Mouse (Mus musculus): ENCODE measurements around the gene Pkdrej.
"Not testable (repeated sequence)": the region's sequence is repeated elsewhere in the genome, so short reads cannot be mapped to it uniquely, and the experiment has no call there.

The Pkdrej gene

DNA sequence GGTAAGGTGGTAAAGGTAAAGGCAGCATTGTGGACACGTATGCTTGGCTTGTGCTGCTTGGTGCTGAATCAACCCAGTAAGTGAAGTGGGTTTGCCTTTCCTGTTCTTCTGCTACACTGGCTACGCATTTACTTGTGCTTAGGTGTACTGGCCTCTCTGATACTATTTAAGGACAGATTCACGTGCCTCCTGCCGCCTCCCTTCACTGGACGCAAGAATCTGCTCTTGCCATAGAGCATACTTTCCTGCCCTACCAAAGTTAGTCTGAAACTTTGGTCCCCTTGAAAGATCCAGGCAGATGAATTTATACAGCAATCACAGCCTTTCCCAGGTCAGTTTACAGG lies 11.1 kb downstream of the Pkdrej start:
- DNase-seq (ENCODE audit: low spot score in 2 of 2) = no peak

DNA sequence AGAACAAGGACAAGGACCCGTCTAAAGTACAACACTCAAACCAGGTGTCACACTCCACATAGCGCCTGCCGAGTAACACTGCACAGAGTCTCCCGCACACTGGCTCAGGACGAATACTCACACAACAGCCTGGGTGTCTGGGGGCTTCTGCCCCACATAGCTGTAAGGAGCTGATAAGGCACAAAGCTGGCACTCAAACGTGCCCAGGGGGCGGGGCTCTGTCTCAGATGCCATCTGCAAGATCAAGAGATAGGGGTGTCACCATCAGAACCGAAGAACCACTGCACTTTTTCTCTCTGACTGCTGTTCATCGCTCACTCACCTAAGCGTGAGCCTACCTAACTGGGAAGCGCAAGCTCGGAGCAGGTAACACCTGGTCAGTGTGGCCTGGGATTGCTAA lies 12.4 kb downstream of the Pkdrej start:
- no peak for DNase-seq (ENCODE audit: low spot score in 2 of 2)

DNA sequence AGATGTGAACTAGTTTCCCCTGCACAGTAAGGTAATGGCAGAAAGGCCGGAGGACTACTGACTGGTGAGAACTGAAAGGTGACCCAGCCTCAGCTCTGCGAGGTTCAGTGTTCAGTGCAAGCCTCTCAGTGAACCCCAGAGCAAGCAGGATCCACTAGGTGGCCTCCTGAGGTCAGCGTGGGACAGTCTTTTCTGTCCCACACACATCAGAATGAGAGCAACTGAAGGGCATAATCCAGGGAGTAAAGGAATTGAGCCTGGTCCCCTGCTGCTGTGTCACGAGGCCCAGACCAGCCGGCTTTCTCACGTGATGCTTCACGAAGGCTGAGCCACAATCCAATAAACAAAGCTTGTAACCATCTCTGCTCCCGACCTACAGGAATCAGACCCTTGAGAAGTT lies 13.1 kb downstream of the Pkdrej start:
- no peak for DNase-seq (ENCODE audit: low spot score in 2 of 2)

DNA sequence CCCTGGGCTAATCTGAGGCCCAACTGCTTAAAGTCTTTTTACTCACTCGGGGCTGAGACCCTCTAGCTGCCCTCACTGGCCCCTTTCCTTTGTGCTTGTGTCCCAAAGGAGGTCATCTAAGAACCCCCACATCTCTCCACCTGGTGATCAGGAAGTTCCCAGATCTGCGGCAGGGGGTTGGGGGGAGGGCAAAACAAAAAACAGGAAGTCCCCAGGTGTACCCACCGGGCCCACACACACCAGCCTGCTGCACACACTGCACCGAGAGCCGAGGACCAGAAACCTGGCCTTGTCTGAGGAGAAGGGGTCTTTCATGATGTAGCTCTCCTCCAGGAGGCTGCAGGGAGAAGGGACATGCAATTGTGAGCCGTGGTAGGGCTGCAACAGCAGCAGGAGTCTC lies 13.5 kb downstream of the Pkdrej start:
- no peak for DNase-seq (ENCODE audit: low spot score in 2 of 2)

DNA sequence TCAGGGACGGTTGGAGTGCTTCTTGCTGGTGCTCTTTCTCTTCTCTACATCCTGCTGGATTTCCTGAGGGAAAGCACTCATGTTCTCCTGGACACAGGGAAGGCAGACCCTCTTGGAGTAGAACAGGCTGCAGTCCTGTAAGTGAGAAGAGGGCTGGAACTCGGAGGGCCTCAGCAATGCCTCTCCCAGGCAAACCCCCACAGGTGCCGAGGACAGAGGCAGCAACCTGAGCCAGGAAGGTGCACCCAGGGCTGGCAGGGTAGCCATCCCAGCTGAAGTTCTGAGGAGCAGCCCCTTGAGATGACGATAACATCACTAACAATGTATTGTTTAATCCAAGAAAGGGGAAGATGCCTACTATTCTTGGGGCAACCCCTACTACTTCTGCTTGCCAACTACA lies 14.1 kb downstream of the Pkdrej start:
- DNase-seq (ENCODE audit: low spot score in 2 of 2) = no peak

DNA sequence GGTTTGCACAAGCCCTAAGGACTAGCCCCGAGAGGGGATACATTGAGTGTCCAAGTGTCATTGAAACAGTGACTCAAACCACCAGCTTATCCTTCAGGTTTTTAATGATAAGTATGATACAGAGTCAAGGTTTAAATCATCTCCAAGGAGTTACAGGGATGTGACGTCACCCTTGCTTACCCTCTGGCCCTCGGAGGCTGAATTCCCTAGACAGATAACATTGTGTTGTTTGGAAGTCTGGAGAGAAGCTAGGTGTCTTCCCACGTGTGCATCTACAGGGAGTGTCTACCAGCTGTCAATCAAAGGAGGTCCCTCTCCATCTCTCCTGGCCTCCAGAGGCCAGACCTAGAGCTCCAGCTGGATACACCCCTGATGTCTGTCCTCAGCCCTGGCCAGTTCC lies 14.6 kb downstream of the Pkdrej start:
- DNase-seq (ENCODE audit: low spot score in 2 of 2) = no peak

DNA sequence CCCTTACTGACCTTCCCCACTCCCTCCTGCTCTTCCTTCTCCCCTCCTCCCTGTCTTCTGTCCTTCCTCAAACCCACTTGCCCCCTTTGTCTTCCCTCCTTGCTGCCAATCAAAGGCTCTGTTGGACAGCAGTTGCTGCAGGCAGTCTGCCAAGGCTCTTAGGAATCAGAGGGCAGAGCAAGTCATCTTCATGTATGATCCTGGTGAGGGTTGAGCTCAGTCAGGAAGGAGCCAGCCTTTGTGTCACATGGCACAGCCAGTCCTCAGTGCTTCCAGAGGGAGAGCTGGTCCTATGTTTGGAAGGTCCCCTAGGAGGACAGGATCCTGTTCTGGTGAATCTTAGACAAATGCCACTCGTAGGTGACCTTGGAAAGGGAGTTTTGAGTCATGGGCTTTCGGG lies 18.6 kb downstream of the Pkdrej start:
- no peak for DNase-seq (ENCODE audit: low spot score in 2 of 2)

DNA sequence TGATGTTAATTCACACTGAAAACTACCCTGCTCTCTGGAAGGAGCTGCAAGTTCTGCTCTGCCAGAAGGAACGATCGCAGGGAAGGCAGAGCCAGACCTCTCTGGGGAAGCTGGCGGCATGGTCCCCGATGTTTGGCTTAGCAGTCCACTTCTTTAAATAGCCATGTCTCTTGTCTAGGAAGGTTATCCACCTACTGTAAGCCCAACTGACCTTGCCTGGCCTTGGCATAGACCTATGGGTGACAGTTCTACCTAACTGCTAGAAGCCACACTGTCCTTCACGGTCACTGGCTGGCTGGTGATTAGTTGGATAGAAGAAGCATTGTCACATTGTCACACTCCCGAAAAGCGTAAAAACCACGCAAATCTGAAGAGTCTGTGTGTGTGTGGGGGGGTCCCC lies 22.9 kb downstream of the Pkdrej start:
- no peak for DNase-seq (ENCODE audit: low spot score in 2 of 2)

DNA sequence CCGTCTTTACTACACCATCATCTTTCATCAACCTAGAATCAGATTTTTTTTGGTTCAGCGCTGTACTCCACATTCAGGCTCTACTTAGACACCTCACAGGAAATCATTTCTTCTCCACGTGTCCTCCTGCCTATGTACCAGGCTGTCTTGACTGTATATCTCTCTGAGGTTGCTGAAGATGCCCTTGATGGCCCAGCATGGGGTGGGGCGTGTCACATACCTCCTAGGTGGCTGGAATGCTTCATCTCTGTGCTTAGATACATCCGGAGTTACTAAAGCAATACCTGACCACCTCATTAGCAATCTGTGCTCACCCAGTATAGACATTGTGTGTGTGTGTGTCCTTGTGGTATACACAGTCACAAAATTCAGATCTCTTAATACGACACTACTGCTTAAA lies 26.0 kb downstream of the Pkdrej start:
- DNase-seq (ENCODE audit: low spot score in 2 of 2) = no peak

DNA sequence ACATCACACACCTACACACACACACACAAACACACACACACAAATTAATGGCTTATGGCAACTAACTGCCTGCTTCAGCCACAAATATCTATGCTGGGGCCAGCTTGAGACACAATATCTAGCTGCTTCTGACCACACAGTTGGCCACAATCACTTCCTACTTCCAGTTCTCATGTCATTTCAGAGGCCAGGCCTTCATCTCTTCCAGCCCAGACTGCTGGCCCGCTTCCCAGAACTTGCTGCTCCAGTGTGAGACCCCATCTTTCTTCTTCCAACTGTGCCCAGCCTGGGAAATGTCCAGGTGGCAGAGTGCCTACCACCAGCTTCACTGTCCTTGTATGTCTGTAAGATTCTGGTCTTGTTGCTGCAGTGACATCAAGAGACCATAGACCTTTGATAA lies 28.7 kb downstream of the Pkdrej start:
- no peak for DNase-seq (ENCODE audit: low spot score in 2 of 2)

DNA sequence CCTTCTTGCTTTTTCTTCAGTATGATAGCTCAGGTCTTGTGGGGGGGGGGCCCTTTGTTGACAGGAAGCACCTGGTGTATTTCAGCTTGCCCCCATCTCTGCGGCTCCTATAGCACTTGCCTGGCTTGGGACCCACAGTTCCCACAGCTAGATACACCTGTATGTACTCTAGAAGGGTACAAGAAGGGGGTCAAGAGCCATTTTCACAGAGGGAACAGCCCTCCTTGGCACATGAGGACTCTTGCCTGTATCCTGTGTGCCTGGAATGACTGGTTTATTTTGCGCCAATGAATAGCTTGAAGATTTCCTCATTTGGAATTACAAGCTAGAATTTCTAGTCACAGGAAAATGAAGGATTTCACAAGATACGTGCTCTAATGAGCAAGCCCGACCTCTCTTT lies 30.1 kb downstream of the Pkdrej start:
- no peak for DNase-seq (ENCODE audit: low spot score in 2 of 2)

DNA sequence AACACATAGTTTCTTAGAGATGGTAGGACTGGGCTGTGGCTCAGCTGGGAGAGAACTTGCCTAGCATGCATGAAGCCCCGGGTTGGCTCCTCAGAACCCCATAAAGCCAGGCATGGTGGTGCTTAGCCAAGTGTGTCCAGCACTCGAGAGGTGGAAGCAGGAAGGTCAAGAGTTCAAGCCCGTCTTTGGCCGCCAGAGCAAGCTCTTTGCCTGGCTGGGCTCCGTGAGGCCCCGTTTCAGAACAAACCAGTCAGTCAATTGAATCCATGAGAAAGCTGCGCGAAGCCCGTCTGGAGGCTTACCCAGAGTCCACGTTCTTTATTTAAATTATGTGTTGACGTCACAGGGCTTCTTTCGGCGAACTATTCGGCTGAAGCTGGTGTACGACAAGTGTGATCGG lies 32.9 kb downstream of the Pkdrej start:
- no peak for DNase-seq (ENCODE audit: low spot score in 2 of 2)

DNA sequence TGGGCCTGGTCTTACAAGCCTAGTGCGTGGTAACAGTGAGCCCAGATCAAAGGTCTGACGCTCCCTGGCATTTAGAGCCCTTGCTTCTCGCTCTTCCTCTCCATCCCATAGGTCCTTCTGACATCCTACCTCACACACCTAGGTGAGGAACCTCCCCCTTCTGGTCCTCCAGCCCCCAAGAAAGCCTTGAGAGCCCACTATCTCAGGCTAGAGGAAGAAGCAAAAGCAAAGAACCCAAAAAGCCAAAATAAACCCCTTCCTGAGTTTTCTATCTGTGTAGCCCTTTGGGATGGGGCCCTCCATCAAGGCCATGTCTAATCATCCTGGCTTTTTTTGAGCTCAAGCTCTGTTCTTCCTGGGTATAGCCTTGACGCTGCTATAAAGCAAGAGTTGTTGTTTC lies 33.5 kb downstream of the Pkdrej start:
- no peak for DNase-seq (ENCODE audit: low spot score in 2 of 2)

DNA sequence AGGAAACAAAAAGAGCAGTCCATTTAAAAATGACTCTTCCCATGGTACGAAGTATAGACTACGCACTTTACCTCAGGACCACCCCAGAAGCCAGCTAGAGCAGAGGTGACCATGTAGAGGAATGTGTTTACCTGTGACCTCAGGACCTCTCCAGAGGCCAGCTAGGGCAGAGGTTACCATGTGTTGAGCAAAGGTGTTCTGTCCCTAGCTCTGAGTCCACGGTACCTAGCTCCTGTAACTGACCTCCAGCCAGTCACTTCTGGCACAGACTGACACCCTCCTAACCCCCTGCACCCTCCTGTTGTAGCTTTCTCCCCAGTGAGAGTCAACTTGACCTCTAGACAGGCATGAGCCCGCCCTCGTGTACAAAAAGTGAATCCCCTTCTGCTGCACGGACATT lies 34.1 kb downstream of the Pkdrej start:
- DNase-seq (ENCODE audit: low spot score in 2 of 2) = no peak

DNA sequence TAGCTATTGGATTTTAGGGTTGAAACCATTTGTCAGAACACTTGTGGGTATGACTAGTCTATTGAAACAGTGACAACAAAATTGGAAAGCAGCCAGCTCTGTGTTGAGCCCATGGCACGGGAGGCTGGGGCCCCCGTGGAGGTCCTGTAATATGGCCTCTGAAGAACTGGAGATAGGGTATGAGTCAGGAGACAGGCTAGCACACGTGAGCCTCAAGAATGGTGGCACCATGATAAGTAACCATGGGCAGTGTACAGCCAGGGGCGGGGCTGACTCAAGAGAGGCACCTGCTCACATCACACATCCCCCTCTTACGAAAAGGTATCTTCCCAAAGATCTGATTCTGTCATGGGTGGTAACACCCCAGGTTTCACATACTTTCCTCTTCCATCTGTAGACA lies 34.8 kb downstream of the Pkdrej start:
- no peak for DNase-seq (ENCODE audit: low spot score in 2 of 2)

DNA sequence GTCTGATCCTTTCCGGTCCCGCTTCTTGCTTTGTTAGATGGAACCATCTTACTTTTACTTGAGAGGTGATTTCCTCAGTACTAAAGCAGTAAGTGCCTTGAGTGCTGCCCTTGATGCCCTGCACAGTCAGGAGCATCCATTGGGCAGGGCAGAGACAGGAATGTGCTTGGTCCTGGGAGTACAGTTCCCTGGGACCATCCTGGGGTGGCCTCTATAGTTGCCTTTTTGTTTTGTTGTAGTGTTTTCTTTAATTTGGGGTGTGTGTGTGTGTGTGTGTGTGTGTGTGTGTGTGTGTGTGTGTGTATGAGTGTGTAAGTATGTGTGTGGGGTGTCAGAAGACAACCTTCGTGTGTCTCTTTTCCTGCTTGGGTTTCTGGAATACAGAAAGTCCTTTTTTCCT lies 37.2 kb downstream of the Pkdrej start:
- DNase-seq (ENCODE audit: low spot score in 2 of 2) = no peak

DNA sequence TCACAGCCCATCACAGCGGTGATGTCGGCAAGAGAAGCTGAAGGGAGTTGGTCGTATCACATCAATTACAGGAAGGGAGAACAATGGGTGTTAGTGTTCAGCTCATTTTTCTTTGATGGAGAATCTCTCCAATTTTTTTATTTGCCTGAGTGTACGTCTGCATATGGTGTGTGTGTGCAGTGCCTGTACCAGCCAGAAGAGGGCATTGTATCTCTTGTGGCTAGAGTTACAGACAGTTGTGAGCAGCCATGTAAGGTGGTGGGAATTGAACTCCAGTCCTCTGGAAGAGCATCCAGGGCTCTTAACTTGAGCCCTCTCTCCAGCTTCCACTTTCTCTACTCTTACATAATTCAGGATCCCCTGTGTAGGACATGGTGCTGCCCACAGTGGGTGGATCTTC lies 38.4 kb downstream of the Pkdrej start:
- no peak for DNase-seq (ENCODE audit: low spot score in 2 of 2)

DNA sequence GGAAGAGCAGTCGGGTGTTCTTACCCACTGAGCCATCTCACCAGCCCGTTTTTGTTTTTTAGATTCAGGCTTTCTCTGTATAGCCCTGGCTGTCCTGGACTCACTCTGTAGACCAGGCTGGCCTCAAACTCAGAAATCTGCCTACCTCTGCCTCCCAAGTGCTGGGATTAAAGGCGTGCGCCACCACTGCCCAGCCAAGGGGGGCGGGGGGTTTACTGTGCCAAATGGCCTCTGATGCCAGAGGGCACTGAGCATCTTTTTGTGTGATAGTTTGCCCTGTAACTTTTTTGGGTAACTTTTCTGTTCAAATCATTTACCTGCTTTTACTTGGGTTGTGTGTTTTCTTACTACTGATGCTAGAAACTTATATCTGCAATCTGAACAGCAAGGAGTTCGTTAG lies 42.6 kb downstream of the Pkdrej start:
- not testable (repeated sequence) for DNase-seq (ENCODE audit: low spot score in 2 of 2)

DNA sequence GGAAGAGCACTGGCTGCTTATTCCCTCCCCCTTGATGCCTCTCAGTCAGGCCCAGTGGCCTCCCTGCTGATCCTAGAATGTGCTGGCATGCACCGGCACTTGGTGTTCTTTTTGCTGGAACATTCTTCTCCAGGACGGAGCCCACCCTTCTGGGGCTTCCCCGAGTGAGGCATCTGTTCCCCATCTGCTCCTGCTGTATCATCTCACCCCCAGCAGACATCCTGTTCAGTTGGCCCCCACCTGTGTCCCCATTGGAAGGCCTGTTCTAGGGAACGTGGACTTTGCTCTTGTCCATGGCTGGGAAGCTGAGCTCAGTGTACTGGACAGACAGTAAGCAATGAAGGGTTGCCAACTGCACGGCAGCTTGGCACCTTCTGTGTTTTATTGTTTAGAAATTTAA lies 44.8 kb downstream of the Pkdrej start:
- no peak for DNase-seq (ENCODE audit: low spot score in 2 of 2)

DNA sequence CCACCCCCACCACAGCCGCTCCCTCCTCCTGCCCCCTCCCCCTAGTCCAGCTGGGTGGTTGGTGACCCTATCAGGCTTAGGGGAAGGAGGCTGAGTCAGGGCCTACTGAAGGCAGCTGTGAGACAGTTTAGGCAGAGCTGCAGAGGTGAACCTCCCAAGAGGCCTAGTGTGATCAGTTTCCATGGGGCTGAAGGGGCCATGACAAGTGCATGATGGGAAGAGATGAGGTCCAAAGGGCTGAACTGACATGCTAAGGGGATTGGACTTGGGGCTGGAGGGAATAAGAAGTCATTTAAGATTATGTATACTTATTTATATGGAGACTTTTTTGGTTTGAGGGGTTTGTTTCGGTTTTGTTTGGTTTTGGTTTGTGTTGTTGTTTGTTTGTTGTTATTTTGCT lies 45.3 kb downstream of the Pkdrej start:
- DNase-seq (ENCODE audit: low spot score in 2 of 2) = no peak

DNA sequence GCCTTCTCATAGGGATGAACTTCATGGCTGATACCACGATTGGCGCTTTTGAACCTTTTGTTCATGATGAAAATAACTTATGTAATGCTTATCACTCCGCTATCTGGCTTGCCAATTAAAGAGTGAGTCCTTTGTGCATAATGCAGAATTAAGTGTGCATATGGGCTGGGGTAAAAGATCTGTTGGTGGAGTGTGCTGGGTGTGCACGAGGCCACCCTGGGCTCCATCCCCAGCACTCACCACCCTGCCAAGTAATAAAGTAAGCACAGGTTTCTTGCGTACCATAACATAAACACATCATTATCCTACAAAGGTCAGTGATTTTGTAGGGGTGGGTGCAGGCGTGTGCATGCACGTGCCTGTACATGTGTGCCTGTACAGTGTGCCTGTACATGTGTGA lies 46.5 kb downstream of the Pkdrej start:
- no peak for DNase-seq (ENCODE audit: low spot score in 2 of 2)

DNA sequence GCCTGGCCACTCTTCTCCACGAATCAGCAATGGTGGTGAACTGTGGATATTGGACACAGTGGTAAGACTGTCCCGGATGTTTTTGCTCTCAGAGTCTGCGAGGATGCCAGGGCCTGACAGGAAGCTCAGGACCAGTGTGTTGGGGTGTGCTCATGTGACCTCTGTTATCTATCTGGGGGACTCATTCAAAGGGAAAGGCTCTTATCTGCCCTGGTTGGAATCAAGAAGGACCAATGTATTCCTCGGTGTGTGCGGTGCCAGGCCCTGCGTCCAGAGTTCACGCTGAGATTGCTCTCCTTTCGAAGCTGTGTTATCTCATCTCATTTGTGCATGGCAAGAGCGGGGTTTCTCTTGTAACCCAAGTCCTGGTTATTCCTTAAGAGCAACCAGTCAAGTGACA lies 47.1 kb downstream of the Pkdrej start:
- DNase-seq (ENCODE audit: low spot score in 2 of 2) = no peak

DNA sequence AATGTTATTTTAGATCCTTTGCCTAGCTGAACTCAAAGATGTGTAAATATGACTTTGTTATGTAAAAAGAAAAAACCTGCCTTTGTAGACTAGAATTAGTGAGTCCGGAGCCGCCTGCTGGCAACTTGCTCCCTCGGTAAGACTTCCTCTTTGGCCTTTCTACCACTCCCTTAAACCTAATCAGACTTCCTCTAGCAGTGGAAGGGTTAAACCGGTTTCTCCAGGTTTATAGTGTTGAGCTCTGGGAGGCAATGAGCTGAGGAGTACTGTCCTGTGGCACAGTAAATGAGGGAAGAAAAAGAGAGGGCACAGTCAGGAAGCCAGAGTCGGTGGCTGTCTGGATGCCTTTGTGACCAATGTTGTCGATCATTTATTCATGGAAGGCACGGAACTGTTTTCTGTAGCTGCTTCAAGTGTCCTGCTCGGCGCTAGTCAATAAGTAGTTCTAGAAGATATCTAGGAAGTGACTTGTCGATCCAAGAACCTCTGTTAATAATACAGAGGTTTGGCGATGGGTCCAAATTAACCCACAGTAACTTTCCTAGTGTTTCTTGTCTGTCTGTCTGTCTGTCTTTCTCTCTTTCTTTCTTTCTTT lies 49.3 kb downstream of the Pkdrej start:
- DNase-seq (ENCODE audit: low spot score in 2 of 2) = no peak

DNA sequence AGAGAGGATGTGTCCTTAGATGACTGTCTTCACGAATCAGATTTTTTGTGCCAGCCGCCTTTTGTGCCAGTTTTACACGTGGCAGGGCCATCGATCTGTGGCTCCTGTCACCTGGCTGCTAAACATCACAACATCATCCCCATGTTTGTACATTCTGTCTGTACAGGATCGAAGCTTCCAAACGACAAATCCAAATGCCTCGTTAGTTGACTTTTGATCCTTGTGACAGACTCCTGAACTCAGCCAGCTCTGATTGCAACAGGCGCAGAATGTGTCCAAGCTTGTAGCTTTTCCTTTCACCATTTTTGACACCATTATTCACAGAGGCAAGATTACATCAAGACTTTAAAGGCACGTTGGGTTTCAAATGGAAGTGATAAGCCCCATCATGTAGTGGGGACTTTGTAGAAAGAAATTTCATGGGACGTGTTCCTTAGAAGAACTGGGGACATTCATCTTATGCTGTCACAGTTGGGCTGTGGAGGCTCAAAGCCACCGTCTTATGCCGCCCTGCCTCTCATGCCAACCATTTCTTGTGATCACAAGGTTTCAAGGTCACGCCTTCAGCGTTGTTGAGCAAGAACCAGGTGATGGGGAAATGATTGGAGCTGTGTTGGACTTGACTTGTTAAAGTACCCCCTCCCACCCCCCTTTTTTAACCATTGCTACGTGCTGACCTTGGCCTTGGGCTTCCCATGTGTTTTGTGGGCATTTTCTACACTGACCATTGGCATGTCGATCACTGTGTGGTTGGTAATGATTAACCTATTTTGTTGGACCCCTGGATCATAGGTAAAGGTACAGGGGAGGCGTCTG lies 50.0 kb downstream of the Pkdrej start:
- DNase-seq (ENCODE audit: low spot score in 2 of 2) = no peak

Measured in frontal cortex, postnatal 25 days (tissue).